Mouse (Mus musculus): Measurements from ENCODE around the gene Acsm4.
"Not testable (repeated sequence)": the region's sequence is repeated elsewhere in the genome, so short reads cannot be mapped to it uniquely, and the experiment has no call there.

The Acsm4 gene

DNA sequence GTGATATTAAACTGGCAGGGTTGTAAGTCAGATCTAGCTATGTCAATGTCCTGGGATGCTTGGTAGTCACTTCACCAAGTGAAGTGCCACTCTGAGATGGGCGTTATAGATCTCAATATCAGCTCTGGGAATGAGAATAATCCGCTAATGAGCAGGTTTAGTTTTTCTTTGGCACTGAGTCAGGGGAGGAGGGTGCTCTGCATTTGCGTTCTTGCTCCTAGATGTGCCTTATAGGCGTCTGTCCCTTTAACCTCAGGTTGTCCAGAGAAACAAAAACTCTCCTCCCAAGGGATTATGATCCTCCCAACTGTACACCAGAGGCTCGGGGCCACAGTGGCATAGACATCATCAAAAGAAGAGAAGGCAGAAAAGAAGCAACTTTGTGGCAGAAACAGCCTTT, at the start of gene Acsm4:
Gene Acsm4 (plus strand): TSS at position 301 of the 400 bp plus-strand sequence.
- no peak for DNase-seq

DNA sequence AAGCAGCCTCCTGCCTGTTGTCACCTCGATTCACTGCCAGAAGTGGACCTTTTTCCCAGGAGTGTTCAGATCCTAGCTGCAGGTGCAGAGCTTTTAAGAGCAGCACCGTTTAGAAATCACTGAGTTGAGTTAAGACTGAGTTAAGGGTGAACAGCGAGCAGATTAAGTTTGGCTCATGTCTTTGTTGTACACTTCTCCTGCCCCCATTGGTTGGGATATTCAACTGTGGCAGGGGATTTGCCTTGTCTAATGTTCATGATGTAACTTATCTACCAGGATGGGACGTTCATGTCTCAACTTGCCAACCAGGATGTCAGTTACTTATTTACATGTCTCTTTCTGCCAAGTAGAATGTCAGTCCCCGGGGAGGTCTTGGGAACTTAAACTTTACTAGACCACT, 47.5 kb upstream of the Acsm4 start:
- DNase-seq: no peak

DNA sequence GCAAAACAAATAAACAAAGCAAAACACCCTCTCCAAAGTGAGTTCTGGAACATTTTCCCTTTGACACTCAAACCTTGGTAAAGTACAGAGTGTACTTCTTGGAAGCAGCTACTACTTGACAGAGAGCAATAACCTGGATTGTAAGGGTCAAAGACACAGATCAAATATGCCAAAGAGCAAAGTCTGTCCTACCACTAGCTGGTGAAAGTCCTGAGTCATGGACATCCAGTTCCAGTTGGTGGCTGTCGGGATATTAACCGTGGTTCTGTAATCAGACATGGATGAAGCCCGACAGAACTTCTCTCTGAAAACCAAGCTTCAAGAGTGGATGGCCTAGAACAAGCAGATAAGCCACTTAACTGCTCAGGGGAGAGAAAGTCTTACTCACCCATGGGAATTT, 21.9 kb upstream of the Acsm4 start:
- DNase-seq: no peak

DNA sequence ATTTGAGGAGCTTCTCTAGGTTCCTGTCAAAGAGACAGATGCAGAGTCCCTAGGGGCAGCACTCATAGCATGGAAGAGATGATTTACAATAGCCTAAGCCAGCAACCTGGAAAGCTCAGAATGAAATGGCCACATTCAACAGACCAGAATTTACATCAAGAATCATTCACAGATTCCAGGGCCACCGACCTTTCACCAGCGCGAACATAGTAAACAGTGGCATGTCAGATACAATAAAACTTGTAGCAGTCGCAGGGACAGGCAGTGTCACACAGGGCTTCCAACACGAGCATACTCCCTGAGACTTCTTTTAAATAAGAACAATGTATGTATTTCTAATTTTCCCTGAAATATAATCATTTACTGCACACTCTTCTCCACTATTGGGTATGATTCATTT, 19.4 kb upstream of the Acsm4 start:
- DNase-seq: no peak

DNA sequence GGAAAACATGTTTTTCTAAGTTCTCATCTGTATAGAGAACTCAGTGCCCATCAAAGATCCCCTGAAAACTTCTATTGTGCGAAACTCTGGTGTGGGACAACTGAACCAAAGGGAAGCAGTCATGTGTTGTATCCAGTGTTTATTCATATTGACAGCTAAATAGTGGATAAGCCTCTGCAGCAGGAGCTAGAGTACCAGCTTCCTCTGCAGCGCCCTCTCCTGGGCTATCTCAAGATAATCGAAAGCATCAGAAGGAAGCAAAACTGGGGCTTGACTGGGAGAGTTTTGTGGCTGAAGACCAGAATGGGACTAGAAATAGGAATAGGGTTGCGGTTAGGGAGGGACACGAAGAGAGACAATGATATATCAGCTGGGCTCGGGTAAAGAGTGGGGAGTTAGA, 18.9 kb upstream of the Acsm4 start:
- DNase-seq: peak in 1 of 2 experiments; percentile 23

DNA sequence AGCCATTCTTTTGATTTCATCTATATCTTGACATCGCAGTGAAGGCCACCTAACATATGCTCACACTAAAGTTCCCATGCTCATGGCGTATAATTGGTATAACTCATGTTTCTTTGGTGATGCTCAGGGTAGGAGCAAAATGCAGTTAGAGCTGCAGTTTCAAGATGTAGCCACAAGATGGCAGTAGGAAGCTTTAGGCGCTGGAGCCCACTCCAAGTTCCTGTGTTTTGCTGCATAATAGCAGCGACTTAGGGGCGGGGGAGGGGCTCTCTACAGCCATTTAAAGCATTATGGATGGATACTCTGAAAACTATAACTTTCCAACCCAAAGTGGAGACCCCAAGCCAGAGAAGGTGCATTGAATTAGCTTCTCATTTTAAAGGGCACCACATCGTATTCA, 16.4 kb upstream of the Acsm4 start:
- DNase-seq: peak; percentile 13 to 48

DNA sequence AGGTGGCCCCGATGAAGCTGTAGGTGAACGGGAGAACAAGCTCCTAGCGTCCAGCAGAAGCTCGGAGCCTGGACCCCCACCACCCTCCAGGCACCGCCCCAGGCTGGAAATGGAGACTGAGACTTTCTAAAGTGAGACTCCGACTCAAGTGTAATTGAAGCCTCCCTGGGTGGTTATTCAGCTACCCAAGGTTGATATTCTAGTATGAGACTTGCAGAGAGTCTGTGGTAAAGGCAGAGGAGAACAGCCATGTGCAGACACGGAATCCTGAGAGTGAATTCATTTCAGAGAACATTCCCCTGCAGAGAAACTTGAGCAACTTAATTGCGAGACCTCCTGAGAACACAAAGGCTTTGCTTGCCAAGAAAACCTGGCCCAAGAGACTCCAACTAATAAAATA, 9.7 kb upstream of the Acsm4 start:
- DNase-seq: no peak

DNA sequence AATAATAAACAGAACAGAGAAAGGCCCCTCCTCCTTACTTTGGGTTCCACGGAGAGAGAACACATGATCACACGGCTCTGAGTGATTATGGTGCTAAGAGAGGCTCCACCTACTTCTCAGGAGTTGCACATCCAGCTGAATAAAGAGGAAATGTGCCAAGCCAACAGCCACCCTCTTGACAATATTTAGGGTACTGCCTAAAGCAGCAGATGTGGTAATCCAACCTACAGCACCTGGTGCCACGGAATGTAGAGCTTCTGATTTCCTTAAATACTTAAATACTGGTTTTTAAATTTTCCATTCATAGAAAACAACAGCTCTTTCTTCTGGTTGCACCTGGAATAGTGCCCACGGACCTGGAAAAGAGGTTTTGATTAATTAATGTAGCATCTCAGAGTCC, 7.1 kb upstream of the Acsm4 start:
- DNase-seq: no peak

DNA sequence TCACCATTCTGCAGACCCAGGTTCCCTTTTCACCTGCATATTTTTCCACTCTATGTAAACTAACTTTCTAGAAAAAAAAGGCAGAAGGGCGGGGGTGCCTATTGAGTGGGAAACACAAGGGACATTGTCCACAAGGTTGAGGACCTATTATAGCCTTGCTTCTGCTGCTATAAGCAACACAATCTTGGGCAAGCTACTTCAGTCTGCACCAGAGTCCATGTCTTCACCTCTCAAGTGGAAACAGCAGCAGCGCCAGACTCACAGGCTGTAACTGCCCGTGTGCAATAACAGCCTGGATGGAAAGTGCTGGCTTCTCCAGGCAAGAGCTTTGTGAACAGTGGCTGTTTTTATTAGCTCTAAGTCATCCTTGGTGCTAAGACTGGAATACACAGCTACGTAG, 2.5 kb downstream of the Acsm4 start:
- no peak for DNase-seq

DNA sequence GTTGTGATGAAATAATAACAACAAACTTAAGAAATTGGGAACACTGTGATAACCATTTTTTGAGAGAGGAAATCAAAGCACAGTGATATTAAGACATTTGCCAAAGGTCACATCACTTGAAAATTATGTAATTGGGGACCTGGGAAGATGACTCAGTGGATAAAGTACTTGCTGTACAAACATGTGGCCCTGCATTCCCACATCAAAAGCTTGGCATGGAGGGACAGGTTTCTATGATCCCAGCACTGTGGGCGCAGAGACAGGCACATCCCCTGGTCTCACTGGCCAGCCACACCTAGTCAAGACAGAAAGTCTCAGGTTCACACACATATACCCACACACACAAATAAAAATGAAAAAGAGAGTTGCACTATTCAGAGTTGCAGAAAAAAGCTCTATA, 5.1 kb downstream of the Acsm4 start:
- DNase-seq: no peak

DNA sequence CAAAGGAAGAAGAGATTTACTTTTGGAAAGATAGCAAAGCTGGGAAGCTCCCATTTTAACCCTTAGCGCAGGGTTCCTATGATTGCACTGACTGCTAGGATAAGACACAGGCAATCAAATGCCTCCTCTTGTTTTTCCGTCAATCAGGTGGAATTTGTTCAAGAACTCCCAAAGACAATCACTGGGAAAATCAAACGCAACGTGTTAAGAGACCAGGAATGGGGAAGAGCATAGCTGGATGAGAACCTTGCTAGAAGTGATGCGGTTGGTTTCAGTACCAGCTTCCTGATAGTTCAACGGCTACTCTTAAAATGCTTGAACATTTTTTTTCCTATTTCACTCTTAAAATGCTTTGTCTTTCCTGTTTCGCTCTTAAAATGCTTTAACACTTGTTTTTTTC, 24.3 kb downstream of the Acsm4 start:
- DNase-seq: no peak

DNA sequence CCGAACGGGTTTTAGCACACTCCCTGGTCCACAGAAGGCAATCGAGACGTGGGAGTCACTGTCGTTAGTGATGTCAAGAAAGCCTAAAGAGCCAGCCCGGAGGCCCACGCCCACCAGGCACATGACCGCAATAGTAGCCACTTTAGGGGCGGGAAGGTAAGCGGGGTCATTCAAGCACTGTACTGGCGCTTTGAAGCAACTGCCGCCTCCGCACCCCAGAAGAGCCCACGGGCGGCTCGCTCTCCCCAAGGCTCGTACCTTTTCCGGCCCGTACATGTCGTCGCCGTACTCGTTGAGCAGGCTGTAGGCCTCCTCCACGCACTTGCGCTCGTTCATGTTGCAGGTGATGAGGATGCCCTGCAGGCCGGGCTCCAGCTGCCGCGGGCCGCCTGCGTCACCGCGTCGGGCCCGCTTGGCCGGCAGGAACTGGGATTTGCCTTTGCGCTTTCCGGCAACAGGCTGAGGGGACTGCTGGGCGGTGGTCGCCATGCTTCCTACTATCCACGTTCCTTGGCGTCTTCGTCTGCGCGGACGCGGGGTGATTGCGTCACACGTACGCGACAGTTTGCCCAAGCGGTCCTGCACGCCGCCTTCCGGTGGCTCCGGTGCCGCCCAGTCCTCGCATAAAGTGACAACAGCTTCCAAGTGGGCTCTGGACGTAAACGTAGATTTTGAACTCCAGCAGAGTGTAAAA, 30.6 kb downstream of the Acsm4 start, which contains the start of gene Thumpd1:
Gene Thumpd1 (minus strand): TSS at position 546 of the 694 bp plus-strand sequence.
- peak; percentile 97 to 98 for DNase-seq

DNA sequence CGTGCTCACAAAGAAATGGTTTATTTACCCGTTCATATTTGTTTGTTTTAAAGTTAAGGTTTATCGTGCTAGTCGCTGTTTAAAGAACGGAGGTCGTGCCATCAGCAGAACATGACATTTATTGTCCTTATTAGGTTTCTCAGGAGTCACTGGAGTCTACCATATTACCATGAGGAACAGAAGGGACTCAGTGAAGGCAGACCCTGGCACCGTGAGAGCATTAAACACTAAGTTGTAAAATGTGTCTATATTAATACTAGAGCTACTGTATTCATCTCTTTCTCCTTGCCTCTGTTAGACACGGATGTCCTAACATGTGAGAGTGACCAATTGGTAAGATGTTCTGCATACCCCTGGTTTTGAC, 31.1 kb downstream of the Acsm4 start:
- DNase-seq: no peak

DNA sequence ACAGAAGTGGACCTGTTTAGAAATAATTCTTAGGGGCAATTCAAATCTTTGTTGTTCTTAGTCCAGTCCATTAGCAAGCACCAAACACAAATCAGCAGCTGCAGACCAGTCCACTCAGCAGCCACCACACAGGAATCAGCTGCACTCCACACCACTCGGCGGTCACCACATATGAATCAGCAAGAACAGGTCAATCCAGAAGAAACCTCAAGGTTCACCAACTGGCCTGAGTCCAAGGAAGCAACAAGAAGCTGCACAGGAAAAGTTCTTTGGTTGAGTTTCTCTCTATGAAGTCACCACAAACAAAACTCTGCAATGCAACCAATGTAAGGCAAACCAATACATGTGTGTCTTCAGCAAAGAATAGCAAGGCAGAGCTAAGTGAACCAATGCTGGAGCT, 37.8 kb downstream of the Acsm4 start:
- no peak for DNase-seq

DNA sequence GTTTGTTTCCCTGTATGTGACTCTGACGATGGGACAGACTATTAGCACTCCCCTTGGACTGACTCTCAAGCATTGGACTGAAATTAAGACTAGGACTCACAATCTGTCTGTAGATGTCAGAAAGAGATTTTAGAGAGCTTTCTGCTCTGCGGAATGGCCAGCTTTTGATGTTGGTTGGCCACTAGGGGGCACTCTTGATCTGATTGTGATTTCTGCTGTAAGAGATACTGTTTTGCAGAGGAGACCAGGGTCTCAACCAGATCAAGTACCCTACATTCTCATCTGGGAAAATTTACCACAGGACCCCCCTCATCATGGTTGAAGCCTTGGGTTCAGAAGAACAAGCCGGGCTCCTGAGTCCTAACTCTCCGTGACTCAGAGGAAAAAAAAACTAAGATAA, 41.4 kb downstream of the Acsm4 start:
- DNase-seq: not testable (repeated sequence)

DNA sequence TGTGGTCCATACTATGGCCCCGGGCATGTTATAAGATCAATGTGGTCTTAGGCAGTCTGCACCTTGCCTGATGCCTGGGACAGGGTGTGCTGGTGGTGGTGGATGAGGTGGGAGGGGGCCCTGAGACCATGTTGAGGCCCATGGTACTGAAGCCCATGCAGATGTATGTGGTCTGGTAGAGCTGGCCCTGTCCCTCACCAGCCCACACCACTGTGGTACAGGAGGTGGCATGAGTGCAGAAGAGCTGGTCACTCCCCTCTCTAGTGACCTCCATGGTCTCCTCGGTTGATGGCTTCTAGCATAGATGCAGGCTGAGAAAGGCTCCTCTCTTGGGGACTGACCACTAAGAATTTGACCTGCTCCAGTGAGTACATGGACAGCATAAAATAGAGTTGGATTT, 49.1 kb downstream of the Acsm4 start:
- DNase-seq: no peak

DNA sequence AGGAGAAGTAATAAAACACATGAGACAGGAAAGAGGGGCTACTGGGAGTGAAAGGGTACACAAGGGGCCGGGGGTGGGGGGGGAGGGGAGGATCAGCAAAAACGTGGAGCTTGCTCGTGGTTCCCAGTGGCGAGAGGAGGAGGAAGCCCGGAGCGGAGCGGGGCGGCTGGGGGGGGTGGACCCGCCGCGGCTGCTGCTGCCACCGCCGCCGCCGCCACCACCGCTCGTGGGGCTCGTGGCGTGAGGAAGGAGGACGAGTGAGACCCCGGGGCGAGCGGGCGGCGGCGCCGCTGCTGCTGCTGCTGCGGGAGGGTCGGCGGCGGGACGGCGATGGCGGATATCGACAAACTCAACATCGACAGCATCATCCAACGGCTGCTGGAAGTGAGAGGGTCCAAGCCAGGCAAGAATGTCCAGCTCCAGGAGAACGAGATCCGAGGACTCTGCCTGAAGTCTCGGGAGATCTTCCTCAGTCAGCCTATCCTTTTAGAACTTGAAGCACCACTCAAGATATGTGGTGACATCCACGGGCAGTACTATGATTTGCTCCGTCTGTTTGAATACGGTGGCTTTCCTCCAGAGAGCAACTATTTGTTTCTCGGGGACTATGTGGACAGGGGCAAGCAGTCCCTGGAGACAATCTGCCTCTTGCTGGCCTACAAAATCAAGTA, 50.1 kb downstream of the Acsm4 start:
- peak in 1 of 2 experiments; percentile 23 for DNase-seq

DNA sequence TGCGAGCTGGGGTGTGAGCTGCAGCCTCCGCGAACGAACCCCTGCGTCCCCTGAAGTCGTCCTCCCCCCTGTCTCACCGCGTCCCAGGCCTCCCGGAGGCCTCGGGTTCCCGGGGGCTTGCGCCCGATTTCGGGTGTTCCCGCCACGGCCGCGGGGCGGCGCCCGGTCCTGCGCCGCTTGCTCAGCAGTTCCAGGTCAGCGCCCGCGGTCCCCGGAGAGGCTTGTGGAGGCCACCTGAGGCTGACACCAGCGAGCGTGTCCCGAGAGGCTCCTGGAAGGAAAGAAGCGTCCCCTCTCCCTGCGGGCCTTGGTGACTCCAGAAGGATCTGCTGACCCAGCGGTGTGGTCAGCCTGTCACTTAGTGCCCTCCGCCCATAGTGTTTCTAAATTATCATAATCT, 54.5 kb downstream of the Acsm4 start:
- DNase-seq: peak in 1 of 2 experiments; percentile 17

DNA sequence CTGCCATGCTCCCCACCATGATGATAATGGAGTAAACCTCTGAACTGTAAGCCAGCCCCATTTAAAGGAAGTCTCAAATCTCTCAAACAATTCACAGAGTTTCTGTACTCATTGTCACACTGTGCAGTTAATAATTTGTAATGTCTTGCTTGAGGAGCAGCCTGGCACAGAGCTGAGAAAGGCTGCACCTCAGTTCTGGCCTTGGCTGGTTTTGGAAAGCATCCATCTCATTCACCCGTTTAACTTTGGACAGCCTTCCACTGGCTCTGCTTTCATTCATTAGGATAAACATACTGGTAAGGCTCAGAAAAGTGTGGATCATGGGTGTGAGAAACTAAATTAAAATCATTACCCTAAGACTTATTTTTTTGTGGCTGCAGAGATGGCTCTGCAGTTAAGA, 56.0 kb downstream of the Acsm4 start:
- DNase-seq: no peak

DNA sequence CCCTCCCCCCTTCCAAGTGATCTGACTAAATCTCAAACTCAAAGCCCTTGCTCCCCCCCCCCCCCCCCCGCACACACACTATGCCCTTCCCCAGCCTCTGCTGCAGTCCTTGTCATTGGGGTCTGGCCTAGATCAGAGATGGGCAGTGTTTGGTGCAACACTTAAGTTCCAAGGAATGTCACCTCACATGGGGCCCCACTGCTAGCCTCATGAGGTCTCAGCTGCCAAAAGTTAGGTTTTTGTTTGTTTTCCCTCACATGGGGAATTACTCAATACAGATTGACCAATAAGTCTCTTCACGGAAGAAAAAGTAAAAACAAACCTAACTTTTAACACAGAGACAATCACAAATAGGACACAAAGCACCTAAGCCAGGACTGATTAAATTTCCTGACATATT, 58.9 kb downstream of the Acsm4 start:
- DNase-seq: no peak

DNA sequence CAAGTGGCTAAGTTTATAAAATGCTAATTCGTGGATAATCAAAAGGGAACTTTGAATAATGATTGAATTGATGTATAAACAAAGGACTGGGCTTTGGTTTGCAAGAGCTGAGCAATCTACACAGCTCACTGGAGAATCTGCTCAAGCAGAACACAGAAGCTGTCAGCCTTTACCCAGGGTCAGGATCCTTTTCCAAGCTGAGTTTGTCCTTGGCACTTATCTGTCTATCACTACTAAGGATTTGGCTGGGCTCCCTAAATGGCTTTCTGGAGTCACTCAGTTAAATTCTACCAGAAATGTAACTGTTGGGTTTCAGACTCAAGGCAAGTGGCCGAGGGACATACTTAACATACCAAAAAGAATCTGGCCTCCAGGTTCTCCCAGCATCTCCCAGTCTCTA, 60.1 kb downstream of the Acsm4 start:
- DNase-seq: no peak

DNA sequence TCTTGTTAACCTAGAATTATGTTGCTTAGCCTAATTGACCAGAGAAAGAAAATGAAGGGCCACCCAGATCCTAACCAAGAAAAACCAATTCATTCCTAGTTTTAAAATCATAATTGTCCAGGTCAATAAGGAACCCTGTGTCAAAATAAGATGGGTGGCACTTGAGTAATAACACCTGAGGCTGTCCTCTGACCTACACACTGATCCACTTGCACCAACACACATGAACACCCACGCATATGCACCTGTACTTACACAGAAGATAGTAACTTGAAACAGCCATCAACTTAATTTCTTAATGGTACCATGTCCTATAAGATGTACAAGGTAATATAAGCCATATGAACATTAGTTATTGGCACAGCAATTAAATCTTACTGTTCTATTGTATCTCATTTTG, 63.9 kb downstream of the Acsm4 start:
- no peak for DNase-seq

DNA sequence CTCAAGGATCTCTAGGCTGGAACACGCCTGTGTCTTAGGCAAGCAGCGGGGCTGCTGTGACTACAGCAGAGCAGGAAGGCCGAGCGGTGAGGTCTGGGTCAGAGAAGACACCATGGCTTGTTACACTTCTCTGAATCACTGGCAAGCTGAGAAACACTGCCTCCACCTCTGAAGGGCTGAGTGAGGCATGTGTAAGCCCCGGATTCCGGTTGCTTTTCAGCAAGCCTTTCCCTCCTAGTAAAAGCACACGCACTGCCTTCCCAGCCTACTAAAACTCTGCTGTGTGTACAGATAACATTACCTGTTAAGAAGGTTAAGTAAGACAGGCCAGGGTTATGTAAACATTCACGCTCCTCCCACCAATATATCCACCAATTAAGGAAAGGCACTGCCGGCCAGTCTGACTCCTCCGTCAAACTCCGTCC, 70.7 kb downstream of the Acsm4 start, which contains the start of gene Acsm3:
Gene Acsm3 (plus strand): TSS at position 397 of the 425 bp plus-strand sequence.
- DNase-seq: no peak

DNA sequence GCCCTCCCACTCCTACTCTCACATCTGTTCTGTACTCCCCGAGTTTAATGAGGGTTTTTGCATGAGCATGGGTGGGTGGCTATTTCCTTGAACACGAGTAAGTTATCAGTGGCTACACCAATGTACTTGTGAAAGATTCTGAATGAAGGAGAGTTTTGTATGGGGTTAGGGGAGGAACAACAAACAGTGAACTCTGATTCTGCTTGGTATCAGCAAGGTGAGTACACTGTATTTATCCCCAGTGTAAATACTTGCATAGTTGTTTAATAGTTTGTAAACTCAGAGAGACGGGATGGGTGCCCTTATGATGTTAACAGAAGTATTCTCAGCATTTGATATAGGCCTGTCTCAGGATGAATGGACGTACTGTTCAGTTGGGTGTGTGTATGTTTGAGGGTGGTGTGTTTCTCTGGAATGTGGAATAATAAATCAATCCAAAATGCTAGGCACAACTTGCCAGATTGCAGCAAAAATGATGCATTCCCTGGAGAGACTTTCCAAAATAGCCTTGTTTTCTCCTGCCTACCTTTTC, 72.4 kb downstream of the Acsm4 start:
- no peak for DNase-seq

Measured in cerebellum, postnatal 25 days (tissue).